ENCODE assay signal across 8 mouse cellular contexts in genomic region chr1:180330145-180330706, GRCm38 (mm10). TPM values are rescaled to one million over a fixed set of nuclear protein-coding genes. Genes with fewer than 3 reads are reported as not detected.
DNase-seq lines count a peak whose midpoint lies in the region; ATAC-seq and TF ChIP-seq lines count a peak whose summit lies in the region.

Gene Itpkb, plus strand, starts transcription at chr1:180330485.

- TF ChIP-seq EP300 in lung, postnatal 0 days (IDR thresholded peaks at IDR 0.05), result peak; percentile 82

- no peak for TF ChIP-seq CTCF in lung, postnatal 0 days (IDR thresholded peaks at IDR 0.05)

- H3K9ac ChIP-seq in forebrain, embryonic 12.5 days, result peak within 1 kb of the TSS; percentile 66
- peak within 1 kb of the TSS; percentile 81 for H3K9ac ChIP-seq in lung, postnatal 0 days (replicated peaks; ENCODE audit: low read depth)

- H3K4me2 ChIP-seq in forebrain, embryonic 12.5 days, result peak within 1 kb of the TSS; percentile 95
- peak within 1 kb of the TSS; percentile 96 for H3K4me2 ChIP-seq in lung, postnatal 0 days (replicated peaks; ENCODE audit: low read depth, low read length)

- intact Hi-C loops in heart, postnatal 25 days (cut with DNase I), result loop anchor here (5.0 kb wide), 3 partner anchors 57 to 92 kb away; no protein-coding TSS in a partner anchor

- no peaks in the 10 kb centered on the region for H3K9me3 ChIP-seq in forebrain, embryonic 12.5 days
- no peaks in the 10 kb centered on the region for H3K9me3 ChIP-seq in lung, postnatal 0 days (ENCODE audit: low read length)

- peak within 1 kb of the TSS; percentile 52 for H3K4me3 ChIP-seq in forebrain, embryonic 12.5 days (replicated peaks)
- peak within 1 kb of the TSS; percentile 76 for H3K4me3 ChIP-seq in lung, postnatal 0 days (ENCODE audit: low read depth, low read length)

- H3K27me3 ChIP-seq in forebrain, embryonic 12.5 days, result peaks cover 43% of the 10 kb centered on the region
- H3K27me3 ChIP-seq in lung, postnatal 0 days (replicated peaks; ENCODE audit: insufficient read depth, low read length), result no peaks in the 10 kb centered on the region

- peak; percentile 73 for ATAC-seq in CD4-positive, CD25-positive, alpha-beta regulatory T cell, adult 4 months
- ATAC-seq in forebrain, embryonic 12.5 days (ENCODE audit: low FRiP score), result peak; percentile 34; the same call in 1 of the 2 replicates
- peak; percentile 80 for ATAC-seq in lung, postnatal 0 days

- peak within 1 kb of the TSS; percentile 63 for H3K27ac ChIP-seq in forebrain, embryonic 12.5 days
- peak within 1 kb of the TSS; percentile 93 for H3K27ac ChIP-seq in lung, postnatal 0 days (ENCODE audit: low read length)

- DNase-seq in adrenal gland, adult 18-20 months (ENCODE audit: low spot score in 2 of 2), result peak; percentile 71 to 73
- peak; percentile 60 for DNase-seq in heart, postnatal 25 days (ENCODE audit: low spot score)
- DNase-seq in layer of hippocampus, adult 8-10 months (ENCODE audit: low spot score in 2 of 2), result peak in 1 of 2 experiments; percentile 25
- DNase-seq in lung, postnatal 0 days (ENCODE audit: low spot score), result peak; percentile 94
- DNase-seq in ovary, postnatal 14 days (ENCODE audit: low spot score), result peak; percentile 59
- DNase-seq in yolk sac, embryonic 10.5 days (ENCODE audit: low spot score), result peak; percentile 71

- H3K36me3 ChIP-seq in forebrain, embryonic 12.5 days (replicated peaks), result no peaks in the 10 kb centered on the region
- H3K36me3 ChIP-seq in lung, postnatal 0 days (ENCODE audit: insufficient read depth, low read length), result no peaks in the 10 kb centered on the region

- 1% methylated on average over 19 of the region's 19 CpGs for WGBS in forebrain, embryonic 12.5 days
- under 1% methylated on average over 19 of the region's 19 CpGs for WGBS in lung, postnatal 0 days

- H3K4me1 ChIP-seq in forebrain, embryonic 12.5 days, result peaks cover 40% of the 10 kb centered on the region
- H3K4me1 ChIP-seq in lung, postnatal 0 days (ENCODE audit: insufficient read depth, low read depth, low read length), result peaks cover 19% of the 10 kb centered on the region; the same call in 1 of the 2 replicates

RNA-seq across cellular contexts. Expression of gene Itpkb, which starts in this region (rescaled TPM):
- polyA plus RNA-seq in CD4-positive, CD25-positive, alpha-beta regulatory T cell, adult 4 months (2017; shearing (Covaris generic)), result 10 to 100 TPM; 54.6 to 56.7 TPM
- total RNA-seq in adrenal gland, adult 18-20 months (2021), result 10 to 100 TPM; 49.3 to 58.6 TPM
- polyA plus RNA-seq in forebrain, embryonic 12.5 days (2016; fragmentation: Nextera tagmentation; extraction: Ambion mirVana), result 3.7 and 4.2 TPM in 2 replicates
- total RNA-seq in heart, postnatal 25 days (2021), result 10 to 100 TPM; 56.1 to 63.6 TPM
- 10 to 100 TPM; 26.6 to 39.1 (median 32.4) TPM for total RNA-seq in layer of hippocampus, adult 8-10 months (2022)
- 8.4 and 11.9 TPM in 2 replicates for polyA plus RNA-seq in lung, postnatal 0 days (2015; fragmentation: Nextera tagmentation; extraction: Ambion mirVana)
